Mouse (Mus musculus) CH12F3 (cell line): ENCODE results near the gene Creg1.
"Not testable (repeated sequence)": the region's sequence is repeated elsewhere in the genome, so short reads cannot be mapped to it uniquely, and the experiment has no call there.

ENCODE experiments used
- in situ Hi-C: fragments of 300-500 bp; cut with MboI; formaldehyde crosslinking; loops from 2 replicates; pipeline ENCODE4 v1.14.3; 2020; ENCODE audit warnings: low sequenced_read_pairs

Creg1 gene

DNA sequence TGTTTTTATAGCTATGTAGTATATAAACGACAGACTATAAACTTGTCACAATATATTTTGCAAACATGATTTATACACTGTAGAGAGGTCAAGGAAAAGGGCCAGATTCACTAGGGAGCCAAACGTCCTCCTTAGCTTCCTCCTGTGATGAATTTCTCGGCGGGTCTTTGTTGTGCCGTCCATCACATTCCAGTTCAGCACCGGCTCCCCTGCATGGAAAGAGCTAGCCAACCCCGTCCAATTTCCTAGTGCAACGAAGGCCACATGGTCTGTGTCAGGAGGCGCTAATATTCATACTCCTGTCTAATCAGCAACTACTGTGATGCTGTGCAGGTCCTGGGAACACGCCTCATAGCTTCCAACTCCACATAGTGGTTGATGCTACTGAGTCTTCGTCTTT lies 15.5 kb upstream of the Creg1 start:
- in situ Hi-C loops = no loop called here

DNA sequence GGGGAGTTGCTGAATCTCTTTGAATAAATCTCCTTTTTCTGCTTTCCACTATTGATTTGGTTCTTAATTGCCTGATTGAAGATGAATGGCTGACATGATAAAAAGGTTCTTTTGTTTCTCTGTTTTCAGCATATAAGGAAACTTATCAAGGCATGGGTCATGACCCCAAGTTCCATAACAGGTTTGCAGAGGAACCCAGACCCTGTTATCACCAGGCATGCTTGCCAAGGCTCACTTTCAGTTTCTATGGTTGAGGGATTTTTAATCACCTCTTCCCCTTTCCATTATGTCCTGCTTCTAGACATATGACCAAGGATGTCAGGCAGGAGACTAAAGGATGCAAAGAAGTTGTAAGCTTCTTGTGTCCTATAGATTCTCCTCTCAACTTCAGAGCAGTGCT lies 12.4 kb upstream of the Creg1 start:
- in situ Hi-C loops = no loop called here

DNA sequence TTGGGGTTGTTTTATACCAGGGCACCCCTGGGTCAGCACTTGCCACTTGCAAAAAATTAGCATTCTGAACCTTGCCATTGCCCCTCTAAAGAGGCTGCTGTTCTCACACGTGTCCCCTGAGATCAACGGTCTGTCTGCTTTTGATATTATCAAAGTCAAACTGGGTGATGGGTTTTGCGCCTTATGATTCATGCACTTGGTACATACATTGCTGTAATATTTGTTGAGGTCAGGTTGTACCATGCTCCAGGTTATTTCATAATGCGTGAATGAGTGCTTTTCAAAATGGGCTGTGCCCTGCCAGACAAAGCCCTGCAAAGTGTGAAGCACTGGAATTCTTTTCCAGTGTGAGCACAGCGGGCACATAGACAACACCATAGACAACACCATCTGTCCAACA lies 11.7 kb upstream of the Creg1 start:
- in situ Hi-C loops = no loop called here

DNA sequence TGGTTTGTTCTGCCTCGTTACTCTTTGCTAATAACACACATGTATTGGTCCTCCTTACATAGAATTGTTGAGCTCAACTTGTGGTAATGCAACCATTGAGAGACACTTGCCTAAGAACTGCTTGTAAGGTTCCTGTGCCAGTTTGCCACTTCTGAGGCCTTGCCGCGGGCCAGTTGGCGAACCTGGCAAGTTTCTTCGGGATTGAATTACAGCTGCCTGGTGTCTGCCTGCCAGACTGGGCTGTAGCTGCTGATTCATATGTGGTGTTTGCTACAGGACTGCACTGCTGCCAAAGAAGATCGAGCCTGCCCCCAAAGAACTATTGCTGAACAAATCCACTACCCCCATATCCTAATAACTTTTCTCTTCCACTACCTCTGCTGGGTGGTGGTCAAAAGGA lies 9.3 kb upstream of the Creg1 start:
- in situ Hi-C loops = no loop called here

DNA sequence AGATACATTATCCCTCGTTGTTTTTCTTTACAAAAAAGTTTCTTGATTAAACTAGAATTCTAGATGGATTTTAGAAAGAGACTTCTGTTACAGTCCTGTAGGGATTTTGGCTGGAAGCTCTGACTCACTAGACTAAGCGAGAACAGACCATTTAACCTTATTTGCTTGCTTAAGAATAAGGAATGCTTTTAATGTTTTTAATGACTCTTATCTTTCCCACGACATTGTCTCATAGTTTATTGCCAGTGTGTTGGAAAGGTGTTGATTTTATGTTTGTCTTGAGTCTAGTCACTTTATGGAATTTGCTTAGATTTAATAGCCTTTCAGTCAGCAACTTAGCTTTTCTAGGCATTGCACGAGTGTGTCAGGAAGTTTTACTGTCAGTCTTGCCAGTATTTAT lies 8.4 kb upstream of the Creg1 start:
- in situ Hi-C loops = no loop called here

DNA sequence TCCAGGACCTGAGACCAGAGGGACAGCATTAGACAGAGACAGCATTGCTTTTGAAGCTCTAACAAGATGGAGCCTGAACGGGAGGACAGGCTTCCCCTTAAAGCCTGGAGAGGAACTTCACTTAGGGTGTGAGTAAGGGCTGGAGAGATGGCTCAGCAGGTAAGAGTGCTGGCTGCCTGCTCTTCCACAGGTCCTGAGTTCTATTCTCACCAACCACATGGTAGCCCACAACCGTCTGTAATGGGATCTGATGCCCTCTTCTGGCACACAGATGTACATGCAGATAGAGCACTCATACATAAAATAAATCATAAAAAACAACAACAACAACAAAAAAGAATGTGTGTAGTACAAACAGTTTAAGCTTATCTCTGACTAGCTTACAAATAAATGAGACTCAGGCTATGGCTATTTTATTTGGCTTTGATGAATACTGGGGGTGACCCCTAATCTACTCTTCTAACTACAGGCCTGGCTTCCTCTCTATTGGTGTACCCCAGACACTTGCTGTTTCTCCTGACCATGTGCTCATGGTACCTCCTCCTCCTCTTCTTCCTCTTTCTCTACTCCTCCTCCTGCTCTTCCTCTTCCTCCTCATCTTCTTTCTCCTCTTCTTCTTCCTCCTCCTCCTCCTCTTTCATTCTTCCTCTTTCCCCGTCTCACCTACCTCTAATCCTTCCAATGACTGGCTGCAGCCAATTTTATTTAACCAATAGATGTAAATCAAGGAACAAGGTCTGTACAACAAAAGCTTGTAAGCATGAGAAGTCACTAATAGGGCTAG lies 1.8 kb upstream of the Creg1 start:
- in situ Hi-C loops = no loop called here

DNA sequence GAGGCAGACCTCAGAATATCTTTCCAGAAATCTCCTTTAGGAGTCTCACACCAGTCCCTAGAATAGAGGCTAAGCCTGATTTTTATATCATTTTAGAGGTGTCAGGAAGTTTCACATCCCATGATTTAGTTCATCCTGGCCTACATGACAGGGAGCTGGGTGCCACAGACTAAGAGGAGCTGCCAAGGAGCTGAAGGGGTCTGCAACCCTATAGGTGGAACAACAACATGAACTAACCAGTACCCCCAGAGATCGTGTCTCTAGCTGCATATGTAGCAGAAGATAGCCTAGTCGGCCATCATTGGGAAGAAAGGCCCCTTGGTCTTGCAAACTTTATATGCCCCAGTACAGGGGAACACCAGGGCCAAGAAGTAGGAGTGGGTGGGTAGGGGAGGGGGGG lies 1.0 kb upstream of the Creg1 start:
- in situ Hi-C loops = not testable (repeated sequence)

DNA sequence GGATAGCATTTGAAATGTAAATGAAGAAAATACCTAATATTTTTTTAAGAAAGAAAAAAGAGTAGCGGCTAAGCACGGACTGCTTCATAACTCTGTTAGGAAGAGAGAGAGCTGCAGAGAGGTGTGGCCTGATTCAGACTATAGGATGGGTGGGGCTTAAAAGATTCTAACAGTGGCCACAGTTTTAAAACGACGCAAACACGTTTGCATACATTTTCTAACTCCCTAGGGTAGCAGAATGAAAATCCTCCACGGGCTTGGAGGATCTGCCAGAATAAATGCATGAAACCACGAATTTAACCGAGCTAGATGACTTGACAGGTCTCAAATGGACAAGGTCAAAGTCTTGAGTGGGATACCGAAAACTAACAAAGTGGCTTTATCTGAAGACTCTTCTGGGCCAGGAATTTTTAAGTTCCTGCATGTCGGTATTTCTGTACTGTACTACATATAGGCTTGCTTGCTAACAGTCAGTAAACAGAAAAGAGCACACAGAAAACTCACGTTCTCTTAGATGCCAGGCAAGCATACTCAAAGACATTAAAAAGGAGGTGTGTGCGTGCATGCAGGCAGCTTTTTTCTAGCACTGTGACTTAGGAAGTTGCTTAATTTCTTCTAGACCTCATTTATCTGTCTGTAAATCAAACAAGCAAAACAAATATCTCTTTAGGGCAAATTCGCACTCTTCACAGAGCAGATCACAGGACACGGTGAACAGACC lies 472 bp upstream of the Creg1 start:
- in situ Hi-C loops = no loop called here

DNA sequence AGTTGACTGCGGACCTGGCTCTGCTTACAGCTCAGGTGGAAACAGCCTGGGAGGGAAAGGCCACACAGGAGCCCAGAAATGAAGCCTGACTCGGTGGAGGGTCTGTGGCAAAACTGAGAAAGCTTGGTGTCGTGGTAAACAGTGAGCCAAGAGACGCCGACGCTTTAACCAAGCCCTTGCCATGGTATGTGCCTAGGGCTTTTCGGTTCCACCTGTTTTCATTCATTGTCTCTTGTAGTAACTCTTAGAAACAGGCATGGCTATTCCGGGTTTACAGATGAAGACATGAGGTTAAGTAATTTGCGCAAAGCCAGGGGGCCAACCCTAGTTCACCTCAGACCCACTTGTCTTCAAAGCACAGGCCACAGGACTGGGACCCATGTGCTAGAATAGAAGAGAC lies 1.0 kb downstream of the Creg1 start:
- in situ Hi-C loops = no loop called here

DNA sequence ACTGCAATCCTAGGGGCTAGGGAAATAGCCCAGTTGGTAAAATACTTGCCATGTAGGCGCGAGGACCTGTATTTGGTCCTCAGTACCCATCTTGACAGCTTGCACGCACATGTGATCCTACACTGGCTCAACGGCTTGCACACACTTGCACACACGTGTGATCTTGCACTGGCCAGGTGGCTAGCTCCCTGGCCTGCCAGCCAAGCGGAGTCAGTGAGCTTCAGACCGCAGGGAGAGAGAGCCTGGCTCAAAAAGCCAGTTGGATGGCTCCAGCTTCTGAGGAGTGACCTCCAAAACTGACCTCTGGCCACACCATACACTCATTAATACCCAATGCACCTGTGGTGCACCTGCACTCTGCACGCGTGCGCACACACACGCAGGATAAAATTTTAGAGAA lies 1.5 kb downstream of the Creg1 start:
- in situ Hi-C loops = no loop called here

DNA sequence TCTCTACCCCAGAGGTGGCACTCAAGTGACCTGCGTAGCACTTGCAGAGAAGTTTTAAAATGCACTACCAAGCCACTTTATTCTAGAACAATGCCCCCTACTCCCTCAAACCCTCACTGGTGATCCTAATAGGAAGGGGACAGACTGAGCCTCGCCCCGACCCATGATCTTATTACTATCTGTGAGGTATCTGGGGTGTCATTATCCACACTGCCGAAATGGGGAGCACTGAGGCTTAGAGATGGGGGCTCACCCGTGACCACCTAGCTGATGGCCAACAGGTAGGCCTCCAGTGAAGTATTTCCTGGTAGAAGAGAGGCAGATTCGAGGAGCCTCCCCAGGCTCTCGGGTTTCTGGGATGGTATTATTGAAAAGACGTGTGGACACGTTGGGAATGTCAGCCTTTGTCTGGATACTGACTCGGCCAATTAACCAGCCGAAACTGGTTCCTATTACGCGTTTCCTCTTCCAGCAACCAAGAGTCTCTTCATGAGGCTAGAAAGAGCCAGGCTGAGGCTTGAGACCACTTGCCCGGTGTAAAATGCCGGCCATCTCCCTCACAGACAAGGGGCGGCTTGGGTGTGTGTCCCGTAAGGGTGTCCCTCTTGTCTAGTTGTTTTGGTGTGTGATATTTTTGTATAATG lies 2.2 kb downstream of the Creg1 start:
- in situ Hi-C loops = no loop called here

DNA sequence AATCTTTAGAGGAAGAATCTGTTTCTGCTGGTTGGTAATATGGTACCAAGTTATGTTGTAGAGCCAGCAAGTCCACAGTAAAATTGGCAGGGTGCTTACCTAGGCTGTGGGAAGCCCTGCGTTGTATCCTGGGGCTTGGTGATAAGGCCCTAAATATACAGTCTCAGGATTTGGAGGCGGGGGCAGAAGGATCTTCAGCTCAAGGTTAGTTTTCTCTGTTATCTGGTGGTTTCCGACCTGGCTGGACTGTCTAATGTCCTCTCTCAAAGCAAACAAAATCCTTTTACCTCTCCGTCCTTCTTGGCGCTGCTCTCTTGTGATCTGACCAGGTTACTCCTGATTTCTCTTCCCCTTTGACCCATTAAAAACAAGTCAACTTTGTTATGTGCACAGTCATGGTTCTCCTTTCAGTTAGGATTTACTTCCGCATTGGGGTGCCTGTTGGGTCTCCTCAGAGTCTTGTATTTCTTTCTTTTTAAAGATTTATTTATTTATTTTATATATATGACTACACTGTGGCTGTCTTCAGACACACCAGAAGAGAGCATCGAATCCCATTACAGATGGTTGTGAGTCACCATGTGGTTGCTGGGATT lies 2.8 kb downstream of the Creg1 start:
- in situ Hi-C loops = no loop called here

DNA sequence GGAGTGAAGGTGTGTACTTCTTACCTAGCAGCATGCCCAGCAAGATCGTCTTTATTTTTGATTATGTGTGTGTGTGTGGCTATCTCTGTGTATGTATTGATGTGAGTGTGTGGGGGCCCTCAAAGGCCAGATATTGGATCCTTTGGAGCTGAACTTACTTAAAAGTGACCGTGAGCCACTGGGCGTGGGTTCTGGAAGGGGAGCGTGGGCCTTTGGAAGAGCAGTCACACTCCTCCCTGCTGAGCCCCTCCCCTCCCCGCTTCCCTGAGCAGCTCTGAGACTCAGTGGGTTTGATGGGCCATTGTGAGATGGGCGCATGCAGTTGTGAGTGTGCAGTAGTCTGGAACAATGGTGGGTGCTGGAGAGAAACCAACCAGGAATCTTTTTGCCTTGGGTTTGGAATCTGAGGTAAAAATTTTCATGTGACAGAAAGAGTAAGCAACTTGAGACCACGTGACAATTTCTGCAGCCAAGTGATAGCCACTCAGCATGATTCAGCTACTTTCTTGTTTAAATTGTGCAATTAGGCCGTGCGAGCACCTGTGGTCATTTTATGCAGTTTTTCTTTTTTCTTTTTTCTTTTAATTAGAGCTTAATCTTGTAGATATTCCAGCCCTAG lies 5.5 kb downstream of the Creg1 start:
- in situ Hi-C loops = no loop called here

DNA sequence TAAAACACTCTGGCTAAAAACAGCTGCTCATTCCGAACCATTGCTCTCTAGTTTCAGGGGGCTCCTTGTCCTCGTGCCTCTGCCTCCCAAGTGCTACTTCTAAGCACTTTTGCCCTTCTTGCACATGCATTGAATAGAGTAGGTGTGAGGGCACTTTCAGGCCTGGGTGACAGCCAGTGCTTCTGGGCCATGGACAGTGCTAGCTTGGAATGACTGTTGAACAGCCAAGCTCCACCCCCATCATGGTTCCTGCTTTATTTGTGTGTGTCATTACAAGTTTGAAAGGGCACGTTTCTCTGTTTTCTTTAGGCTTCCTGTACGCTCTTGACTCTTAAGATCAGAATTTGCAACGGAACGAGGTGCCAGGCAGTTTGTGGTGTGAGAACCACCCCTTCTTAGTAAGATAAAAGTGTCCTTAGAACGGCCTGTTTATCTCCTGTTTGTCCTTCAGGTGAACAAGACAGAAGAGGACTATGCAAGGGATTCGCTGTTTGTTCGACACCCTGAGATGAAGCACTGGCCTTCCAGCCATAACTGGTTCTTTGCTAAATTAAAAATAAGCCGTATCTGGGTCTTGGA lies 6.7 kb downstream of the Creg1 start:
- in situ Hi-C loops = loop anchor here (10.0 kb wide), 1 partner anchor 205 kb away; no protein-coding TSS in a partner anchor

DNA sequence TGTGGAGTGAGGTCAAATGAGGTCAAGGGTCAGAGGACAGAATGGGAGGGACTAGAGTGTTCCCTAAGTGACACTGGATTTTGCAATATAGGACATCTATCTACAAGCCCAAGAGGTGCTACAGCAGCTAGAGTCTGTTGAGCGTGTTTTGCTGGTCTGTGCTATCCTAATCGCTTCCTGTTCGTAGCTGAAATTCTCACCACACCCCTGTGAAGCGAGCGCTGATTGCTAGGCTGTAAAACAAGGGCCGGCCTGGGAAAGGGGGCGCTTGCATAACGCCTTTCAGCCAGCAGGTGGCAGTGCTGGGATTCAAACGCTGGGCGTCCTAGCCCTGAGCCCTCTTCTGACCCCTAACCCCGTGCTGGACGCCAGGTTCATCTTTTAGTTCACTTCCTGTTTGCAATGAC lies 7.9 kb downstream of the Creg1 start:
- in situ Hi-C loops = loop anchor here (10.0 kb wide), 1 partner anchor 203 kb away; no protein-coding TSS in a partner anchor

DNA sequence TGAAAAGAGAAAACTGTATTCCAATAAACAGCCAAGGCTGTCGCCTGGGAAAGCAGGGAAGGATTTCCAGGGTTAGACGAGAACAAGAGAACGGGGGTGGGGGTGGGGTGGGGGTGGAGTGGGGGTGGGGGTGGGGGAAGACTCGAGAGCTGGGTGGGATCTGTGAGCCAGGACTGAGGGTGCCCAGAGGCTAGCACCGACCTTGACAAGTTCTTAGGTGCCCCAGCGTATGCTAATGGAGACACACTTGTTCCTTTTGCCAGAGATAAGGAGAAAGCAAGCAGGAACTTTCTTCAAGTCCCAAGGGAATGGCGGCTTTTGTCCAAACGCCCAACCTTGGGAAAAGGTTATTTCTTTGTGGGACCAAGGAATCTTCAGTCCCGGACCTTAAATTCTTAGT lies 8.5 kb downstream of the Creg1 start:
- in situ Hi-C loops = loop anchor here (10.0 kb wide), 1 partner anchor 203 kb away; no protein-coding TSS in a partner anchor

DNA sequence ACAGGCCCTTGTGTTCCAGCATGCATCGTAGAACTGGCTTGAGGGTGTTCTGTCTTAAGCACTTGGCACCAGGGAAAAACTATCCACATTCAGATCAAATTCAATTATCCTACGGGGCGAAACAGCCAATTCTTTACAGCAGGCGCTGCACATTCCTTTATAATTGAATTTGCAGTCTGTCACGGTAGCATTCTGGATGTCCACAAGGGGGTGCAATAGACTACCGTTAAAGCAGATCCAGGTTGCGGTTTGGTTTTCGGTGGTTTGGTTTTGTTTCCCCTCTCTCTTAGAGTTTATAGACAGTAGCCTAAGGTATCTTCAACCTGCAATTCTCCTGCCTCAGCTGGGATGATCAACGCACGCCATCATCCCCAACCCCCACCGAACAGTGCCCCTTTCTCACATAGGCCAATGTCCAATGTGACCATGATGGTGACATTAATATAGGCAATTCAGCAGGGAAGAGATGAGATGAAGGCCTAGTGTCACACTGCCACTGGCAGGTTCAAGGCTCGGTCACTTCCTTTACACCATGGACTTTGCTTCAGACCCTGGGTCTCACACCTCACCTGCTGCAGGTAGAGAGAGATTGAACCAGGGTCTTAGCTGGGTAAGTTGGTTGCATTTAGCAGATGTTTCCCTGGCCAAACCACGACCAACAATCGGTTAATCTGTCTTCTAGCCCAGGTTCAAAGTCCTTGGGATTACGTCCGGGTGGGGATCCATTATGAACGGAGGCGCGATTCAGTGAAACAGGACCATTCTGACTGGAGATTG lies 12.2 kb downstream of the Creg1 start:
- in situ Hi-C loops = loop anchor here (5.0 to 25.0 kb wide), 3 partner anchors 199 to 562 kb away; no protein-coding TSS in a partner anchor

DNA sequence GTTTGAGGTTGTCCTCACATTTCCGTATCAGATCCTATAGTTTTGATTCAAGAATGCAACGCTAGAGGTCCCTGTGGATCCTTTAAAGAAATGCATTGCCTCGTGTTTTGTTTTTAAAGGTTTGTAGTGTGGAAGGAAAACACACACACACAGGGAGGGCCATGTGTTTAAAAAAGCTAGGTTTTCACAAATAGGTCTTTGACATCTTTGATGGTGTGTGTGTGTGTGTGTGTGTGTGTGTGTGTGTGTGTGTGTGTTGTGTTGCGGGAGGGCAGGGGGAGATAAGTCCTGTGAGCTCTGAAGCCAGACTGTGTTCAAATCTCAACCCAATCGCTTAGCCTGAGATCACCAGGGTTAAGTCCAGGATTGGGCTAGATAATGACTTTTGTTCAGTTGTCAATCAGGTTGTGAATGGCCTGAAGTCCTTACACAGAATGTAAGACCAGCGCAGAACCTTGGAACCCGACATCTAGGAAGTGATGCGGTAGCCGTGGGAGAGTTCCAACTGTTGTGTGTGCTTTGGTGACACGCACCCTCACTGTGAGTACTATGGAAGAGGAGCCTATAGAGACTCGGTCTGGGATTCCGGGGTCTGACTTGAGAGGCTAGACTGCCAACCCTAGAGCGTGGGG lies 16.5 kb downstream of the Creg1 start:
- in situ Hi-C loops = loop anchor here (5.0 to 25.0 kb wide), 3 partner anchors 195 to 557 kb away; no protein-coding TSS in a partner anchor

DNA sequence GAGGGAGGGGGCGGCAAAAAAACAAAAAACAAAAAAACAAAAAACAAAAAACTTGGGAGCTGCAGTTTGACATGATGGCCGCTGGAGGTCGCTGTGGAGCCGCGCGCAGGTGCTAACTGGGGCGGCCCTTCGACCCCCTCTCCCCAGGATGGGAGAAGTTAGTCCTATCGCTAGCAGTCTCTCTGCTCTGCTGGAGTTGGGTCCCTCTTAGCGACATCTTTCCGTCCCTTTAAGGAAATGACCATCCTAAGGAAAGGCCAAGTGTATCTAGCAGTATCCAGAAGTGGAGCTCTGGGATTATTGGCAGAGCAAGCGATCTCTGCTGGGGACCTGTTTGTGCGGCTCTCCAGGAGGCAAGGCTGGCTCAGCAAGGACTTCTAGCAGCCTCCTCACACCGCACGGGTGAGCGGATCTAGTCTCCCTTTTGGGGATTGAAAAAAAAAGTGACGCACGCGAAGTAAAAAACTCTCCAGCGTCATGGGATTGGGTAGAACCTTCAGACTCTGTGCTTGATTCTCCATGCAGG lies 17.1 kb downstream of the Creg1 start:
- in situ Hi-C loops = loop anchor here (25.0 kb wide), 1 partner anchor 557 kb away; no protein-coding TSS in a partner anchor
